Comparison of ENCODE assay signal across 14 mouse cellular contexts in genomic region chr7:40248521-40248920, GRCm38 (mm10).
"Had no signal": no experiment of that assay in that cellular context is flagged by ENCODE, and none has a peak within 500 bp of the region (broad histone marks: within the 10 kb centered on the region; RNA-seq: fewer than 3 reads in every experiment).

No protein-coding gene starts in this region.

- H3K4me3 ChIP-seq: left cerebral cortex, adult 2 months; liver, embryonic 13.5 days; midbrain, embryonic 12.5 days; midbrain, embryonic 15.5 days; neural tube, embryonic 13.5 days had no signal

- H3K4me1 ChIP-seq: liver, embryonic 13.5 days; midbrain, embryonic 12.5 days; midbrain, embryonic 15.5 days; neural tube, embryonic 13.5 days had no signal

- H3K27ac ChIP-seq: left cerebral cortex, adult 2 months; liver, embryonic 13.5 days; macrophage; midbrain, embryonic 12.5 days; midbrain, embryonic 15.5 days; neural tube, embryonic 13.5 days had no signal

- DNase-seq: kidney, adult 2 months; kidney, postnatal 10 days; kidney, postnatal 36 days; layer of hippocampus, postnatal 36 days; liver, embryonic 13.5 days; lung, adult 2 months; retina, postnatal 1 day; right cerebral cortex, postnatal 4 days; thymus, postnatal 25 days had no signal

- H3K36me3 ChIP-seq: liver, embryonic 13.5 days; midbrain, embryonic 12.5 days; midbrain, embryonic 15.5 days; neural tube, embryonic 13.5 days had no signal

- H3K9me3 ChIP-seq: liver, embryonic 13.5 days; midbrain, embryonic 12.5 days; midbrain, embryonic 15.5 days; neural tube, embryonic 13.5 days had no signal

- H3K27me3 ChIP-seq: liver, embryonic 13.5 days; midbrain, embryonic 12.5 days; midbrain, embryonic 15.5 days; neural tube, embryonic 13.5 days had no signal
